16 mouse cellular contexts compared by ENCODE assay signal in genomic region chr7:19097217-19097616, GRCm38 (mm10). TPM values are rescaled to one million over a fixed set of nuclear protein-coding genes. Genes with fewer than 3 reads are reported as not detected.
DNase-seq lines count a peak whose midpoint lies in the region; ATAC-seq lines count a peak whose summit lies in the region.
"Had no signal": no experiment of that assay in that cellular context is flagged by ENCODE, and none has a peak within 500 bp of the region (broad histone marks: within the 10 kb centered on the region; RNA-seq: fewer than 3 reads in every experiment).

No protein-coding gene starts in this region.

- no peaks in the 10 kb centered on the region for H3K9me3 ChIP-seq in heart, embryonic 15.5 days (replicated peaks)
- H3K9me3 ChIP-seq in midbrain, embryonic 10.5 days (replicated peaks): no peaks in the 10 kb centered on the region
- H3K9me3 ChIP-seq in midbrain, embryonic 15.5 days: no peaks in the 10 kb centered on the region
- no peaks in the 10 kb centered on the region; the same call in 1 of the 2 replicates for H3K9me3 ChIP-seq in heart, embryonic 16.5 days (replicated peaks; ENCODE audit: control insufficient read depth, low read length)
- H3K9me3 ChIP-seq in stomach, embryonic 14.5 days (ENCODE audit: control insufficient read depth, low read depth, low read length): no peaks in the 10 kb centered on the region
- H3K9me3 ChIP-seq: forebrain, embryonic 13.5 days; hindbrain, embryonic 15.5 days had no signal

- 0 out of 2 replicates have a peak overlapping the region, but pooled peaks have one; percentile 4 for H3K27ac ChIP-seq in heart, embryonic 15.5 days
- 0 out of 2 replicates have a peak overlapping the region, but pooled peaks have one; percentile 52 for H3K27ac ChIP-seq in midbrain, embryonic 10.5 days (replicated peaks)
- H3K27ac ChIP-seq in midbrain, embryonic 15.5 days: no peak overlapping the region
- no peak overlapping the region for H3K27ac ChIP-seq in heart, embryonic 16.5 days (ENCODE audit: low read length)
- no peak overlapping the region for H3K27ac ChIP-seq in stomach, embryonic 14.5 days (ENCODE audit: low read length)
- H3K27ac ChIP-seq: hindbrain, embryonic 15.5 days had no signal

- 0 out of 2 replicates have a peak overlapping the region, but pooled peaks have one; percentile 85 for H3K4me3 ChIP-seq in heart, embryonic 15.5 days
- H3K4me3 ChIP-seq in midbrain, embryonic 10.5 days: peak overlapping the region; percentile 85
- H3K4me3 ChIP-seq in midbrain, embryonic 15.5 days: no peak overlapping the region
- no peak overlapping the region for H3K4me3 ChIP-seq in heart, embryonic 16.5 days (ENCODE audit: low read length)
- no peak overlapping the region for H3K4me3 ChIP-seq in stomach, embryonic 14.5 days (ENCODE audit: low read depth, low read length)
- H3K4me3 ChIP-seq: hindbrain, embryonic 15.5 days had no signal

- peak overlapping the region; percentile 93 for H3K9ac ChIP-seq in heart, embryonic 15.5 days
- no peak overlapping the region for H3K9ac ChIP-seq in midbrain, embryonic 15.5 days
- H3K9ac ChIP-seq in heart, embryonic 16.5 days (ENCODE audit: low read length): peak overlapping the region; percentile 12; the same call in 1 of the 2 replicates
- no peak overlapping the region for H3K9ac ChIP-seq in stomach, embryonic 14.5 days (replicated peaks; ENCODE audit: low read depth, low read length)
- H3K9ac ChIP-seq: hindbrain, embryonic 15.5 days had no signal

- H3K36me3 ChIP-seq in heart, embryonic 15.5 days: peaks cover 7% of the 10 kb centered on the region; the same call in 1 of the 2 replicates
- peaks cover 20% of the 10 kb centered on the region for H3K36me3 ChIP-seq in midbrain, embryonic 10.5 days
- no peaks in the 10 kb centered on the region for H3K36me3 ChIP-seq in midbrain, embryonic 15.5 days (replicated peaks)
- peaks cover 4% of the 10 kb centered on the region; the same call in 1 of the 2 replicates for H3K36me3 ChIP-seq in heart, embryonic 16.5 days (ENCODE audit: control insufficient read depth, insufficient read depth)
- H3K36me3 ChIP-seq in stomach, embryonic 14.5 days (ENCODE audit: control insufficient read depth, insufficient read depth, low read length): peaks cover 4% of the 10 kb centered on the region; the same call in 1 of the 2 replicates
- H3K36me3 ChIP-seq: hindbrain, embryonic 15.5 days had no signal

- ATAC-seq in heart, embryonic 15.5 days (replicated peaks; ENCODE audit: insufficient number of reproducible peaks, insufficient read depth, low FRiP score, low read depth): no peak
- ATAC-seq in midbrain, embryonic 15.5 days (replicated peaks): no peak
- ATAC-seq in heart, embryonic 16.5 days (replicated peaks; ENCODE audit: extremely low read depth, insufficient read depth, low FRiP score): no peak
- ATAC-seq in stomach, embryonic 14.5 days (ENCODE audit: insufficient number of reproducible peaks, insufficient read depth, low FRiP score, low read depth): no peak
- ATAC-seq: forebrain, embryonic 13.5 days had no signal

- no peak for DNase-seq in heart, postnatal 25 days (ENCODE audit: low spot score)
- no peak for DNase-seq in midbrain, embryonic 10.5 days (ENCODE audit: low spot score)
- DNase-seq in kidney, postnatal 14 days: no peak
- DNase-seq: cerebellum, adult 9-10 months; embryo, embryonic 11 days; kidney, postnatal 10 days; left cerebral cortex, postnatal 4 days; lung, postnatal 14 days; right cerebral cortex, postnatal 14 days had no signal

- 33% methylated on average over 2 of the region's 2 CpGs for WGBS in heart, embryonic 15.5 days
- WGBS in midbrain, embryonic 10.5 days: 84% methylated on average over 2 of the region's 2 CpGs
- 61% methylated on average over 2 of the region's 2 CpGs for WGBS in midbrain, embryonic 15.5 days
- 32% methylated on average over 2 of the region's 2 CpGs for WGBS in heart, embryonic 16.5 days
- WGBS in stomach, embryonic 14.5 days: 46% methylated on average over 2 of the region's 2 CpGs

- intact Hi-C loops in heart, postnatal 25 days (cut with DNase I): no loop called here

- peaks cover 37% of the 10 kb centered on the region for H3K4me1 ChIP-seq in heart, embryonic 15.5 days (replicated peaks)
- peaks cover 62% of the 10 kb centered on the region for H3K4me1 ChIP-seq in midbrain, embryonic 10.5 days
- peaks cover 42% of the 10 kb centered on the region for H3K4me1 ChIP-seq in midbrain, embryonic 15.5 days
- peaks cover 36% of the 10 kb centered on the region for H3K4me1 ChIP-seq in heart, embryonic 16.5 days (ENCODE audit: control insufficient read depth, insufficient read depth, low read length)
- peaks cover 20% of the 10 kb centered on the region for H3K4me1 ChIP-seq in stomach, embryonic 14.5 days (ENCODE audit: control insufficient read depth, insufficient read depth, low read length)

- no peaks in the 10 kb centered on the region for H3K27me3 ChIP-seq in heart, embryonic 15.5 days
- H3K27me3 ChIP-seq in midbrain, embryonic 10.5 days (ENCODE audit: low read depth, poor library complexity, severe bottlenecking): peaks cover 3% of the 10 kb centered on the region
- H3K27me3 ChIP-seq in midbrain, embryonic 15.5 days (replicated peaks): peaks cover 11% of the 10 kb centered on the region
- no peaks in the 10 kb centered on the region for H3K27me3 ChIP-seq in heart, embryonic 16.5 days (ENCODE audit: control insufficient read depth, insufficient read depth, low read length)
- no peaks in the 10 kb centered on the region for H3K27me3 ChIP-seq in stomach, embryonic 14.5 days (ENCODE audit: control insufficient read depth, insufficient read depth, low read length)

- H3K4me2 ChIP-seq in heart, embryonic 15.5 days: no peak overlapping the region; the same call in 1 of the 2 replicates
- no peak overlapping the region for H3K4me2 ChIP-seq in midbrain, embryonic 15.5 days
- H3K4me2 ChIP-seq in heart, embryonic 16.5 days (ENCODE audit: low read depth, low read length): no peak overlapping the region
- H3K4me2 ChIP-seq in stomach, embryonic 14.5 days (replicated peaks; ENCODE audit: low read depth, low read length): peak overlapping the region; percentile 89; the same call in 1 of the 2 replicates

RNA-seq across cellular contexts. Expression of gene Six5, which starts 2.8 kb away (rescaled TPM):
- 4.9 and 6.7 TPM in 2 replicates for polyA plus RNA-seq in heart, embryonic 15.5 days (2015; fragmentation: Nextera tagmentation; extraction: Ambion mirVana)
- total RNA-seq in heart, postnatal 25 days (2021): 1 to 10 TPM; 8.6 to 9.8 TPM
- 7.2 and 8.0 TPM in 2 replicates for polyA plus RNA-seq in midbrain, embryonic 10.5 days (2016; fragmentation: Nextera tagmentation; extraction: Ambion mirVana)
- polyA plus RNA-seq in midbrain, embryonic 15.5 days (2015; fragmentation: Nextera tagmentation; extraction: Ambion mirVana): 2.1 and 2.2 TPM in 2 replicates
- 5.1 and 5.4 TPM in 2 replicates for polyA plus RNA-seq in heart, embryonic 16.5 days (2015; fragmentation: Nextera tagmentation; extraction: Ambion mirVana)
- polyA plus RNA-seq in stomach, embryonic 14.5 days (2014; fragmentation: Nextera tagmentation; extraction: Ambion mirVana): 17.4 and 18.6 TPM in 2 replicates

RNA-seq across cellular contexts. Expression of gene Dmpk, which starts 13.6 kb away (rescaled TPM):
- polyA plus RNA-seq in heart, embryonic 15.5 days (2015; fragmentation: Nextera tagmentation; extraction: Ambion mirVana): 51.9 and 57.3 TPM in 2 replicates
- 100 to 1,000 TPM; 555 to 584 TPM for total RNA-seq in heart, postnatal 25 days (2021)
- polyA plus RNA-seq in midbrain, embryonic 10.5 days (2016; fragmentation: Nextera tagmentation; extraction: Ambion mirVana): 8.2 and 8.8 TPM in 2 replicates
- polyA plus RNA-seq in midbrain, embryonic 15.5 days (2015; fragmentation: Nextera tagmentation; extraction: Ambion mirVana): 10.8 and 13.9 TPM in 2 replicates
- polyA plus RNA-seq in heart, embryonic 16.5 days (2015; fragmentation: Nextera tagmentation; extraction: Ambion mirVana): 70.7 and 85.5 TPM in 2 replicates
- 70.9 and 72.0 TPM in 2 replicates for polyA plus RNA-seq in stomach, embryonic 14.5 days (2014; fragmentation: Nextera tagmentation; extraction: Ambion mirVana)

RNA-seq across cellular contexts. Expression of gene Gm4969, which starts 21.0 kb away (rescaled TPM):
- polyA plus RNA-seq in heart, embryonic 15.5 days (2015; fragmentation: Nextera tagmentation; extraction: Ambion mirVana): 0.73 and 1.0 TPM in 2 replicates
- not detected for total RNA-seq in heart, postnatal 25 days (2021)
- polyA plus RNA-seq in midbrain, embryonic 10.5 days (2016; fragmentation: Nextera tagmentation; extraction: Ambion mirVana): 1.1 TPM in 2 replicates
- polyA plus RNA-seq in midbrain, embryonic 15.5 days (2015; fragmentation: Nextera tagmentation; extraction: Ambion mirVana): 6.9 and 7.3 TPM in 2 replicates
- polyA plus RNA-seq in heart, embryonic 16.5 days (2015; fragmentation: Nextera tagmentation; extraction: Ambion mirVana): 0.38 and 0.64 TPM in 2 replicates
- 4.6 and 5.7 TPM in 2 replicates for polyA plus RNA-seq in stomach, embryonic 14.5 days (2014; fragmentation: Nextera tagmentation; extraction: Ambion mirVana)
- total RNA-seq: gastrocnemius, adult 8-10 months had no signal

RNA-seq across cellular contexts. Expression of gene Dmwd, which starts 21.2 kb away (rescaled TPM):
- 14.2 and 20.0 TPM in 2 replicates for polyA plus RNA-seq in heart, embryonic 15.5 days (2015; fragmentation: Nextera tagmentation; extraction: Ambion mirVana)
- total RNA-seq in heart, postnatal 25 days (2021): 10 to 100 TPM; 43.9 to 45.4 TPM
- polyA plus RNA-seq in midbrain, embryonic 10.5 days (2016; fragmentation: Nextera tagmentation; extraction: Ambion mirVana): 17.3 and 18.0 TPM in 2 replicates
- 34.2 and 40.9 TPM in 2 replicates for polyA plus RNA-seq in midbrain, embryonic 15.5 days (2015; fragmentation: Nextera tagmentation; extraction: Ambion mirVana)
- polyA plus RNA-seq in heart, embryonic 16.5 days (2015; fragmentation: Nextera tagmentation; extraction: Ambion mirVana): 12.6 and 14.1 TPM in 2 replicates
- 14.3 and 16.8 TPM in 2 replicates for polyA plus RNA-seq in stomach, embryonic 14.5 days (2014; fragmentation: Nextera tagmentation; extraction: Ambion mirVana)

RNA-seq across cellular contexts. Expression of gene Fbxo46, which starts 22.4 kb away (rescaled TPM):
- 7.3 and 9.6 TPM in 2 replicates for polyA plus RNA-seq in heart, embryonic 15.5 days (2015; fragmentation: Nextera tagmentation; extraction: Ambion mirVana)
- total RNA-seq in heart, postnatal 25 days (2021): 1 to 10 TPM; 5.4 to 5.5 TPM
- polyA plus RNA-seq in midbrain, embryonic 10.5 days (2016; fragmentation: Nextera tagmentation; extraction: Ambion mirVana): 17.6 and 19.4 TPM in 2 replicates
- polyA plus RNA-seq in midbrain, embryonic 15.5 days (2015; fragmentation: Nextera tagmentation; extraction: Ambion mirVana): 21.1 and 21.4 TPM in 2 replicates
- 9.8 and 9.9 TPM in 2 replicates for polyA plus RNA-seq in heart, embryonic 16.5 days (2015; fragmentation: Nextera tagmentation; extraction: Ambion mirVana)
- 9.1 and 9.5 TPM in 2 replicates for polyA plus RNA-seq in stomach, embryonic 14.5 days (2014; fragmentation: Nextera tagmentation; extraction: Ambion mirVana)

Comparison
In these comparisons a context has a peak if more than half of its experiments do, and no peak if none do; other contexts are left out.
1. H3K27ac ChIP-seq: peak in heart, embryonic 15.5 days (single experiment) and midbrain, embryonic 10.5 days (single experiment); none in midbrain, embryonic 15.5 days (single experiment), heart, embryonic 16.5 days (single experiment) and stomach, embryonic 14.5 days (single experiment).
2. H3K4me3 ChIP-seq: peak in heart, embryonic 15.5 days (single experiment) and midbrain, embryonic 10.5 days (single experiment); none in midbrain, embryonic 15.5 days (single experiment), heart, embryonic 16.5 days (single experiment) and stomach, embryonic 14.5 days (single experiment).
3. H3K9ac ChIP-seq: peak in heart, embryonic 15.5 days (single experiment) and heart, embryonic 16.5 days (single experiment); none in midbrain, embryonic 15.5 days (single experiment) and stomach, embryonic 14.5 days (single experiment).